Mouse (Mus musculus): ENCODE results near the gene Popdc2. TPM values are rescaled to one million over a fixed set of nuclear protein-coding genes. Genes with fewer than 3 reads are reported as not detected.

The Popdc2 gene
- polyA plus RNA-seq, 1 experiment = 0.81 TPM

GRCm38 (mm10) chr16:38379088-38379487 lies 17.1 kb downstream of the Popdc2 start:
- TF ChIP-seq POLR2A (IDR thresholded peaks at IDR 0.05; ENCODE audit: borderline replicate concordance, extremely low read depth, insufficient read depth, insufficient read length, poor library complexity, severe bottlenecking) (no peak), CTCF (IDR thresholded peaks at IDR 0.05; ENCODE audit: borderline replicate concordance, extremely low read depth, insufficient read depth, insufficient read length) (no peak)
- DNase-seq (ENCODE audit: low read depth) = no peak

DNA sequence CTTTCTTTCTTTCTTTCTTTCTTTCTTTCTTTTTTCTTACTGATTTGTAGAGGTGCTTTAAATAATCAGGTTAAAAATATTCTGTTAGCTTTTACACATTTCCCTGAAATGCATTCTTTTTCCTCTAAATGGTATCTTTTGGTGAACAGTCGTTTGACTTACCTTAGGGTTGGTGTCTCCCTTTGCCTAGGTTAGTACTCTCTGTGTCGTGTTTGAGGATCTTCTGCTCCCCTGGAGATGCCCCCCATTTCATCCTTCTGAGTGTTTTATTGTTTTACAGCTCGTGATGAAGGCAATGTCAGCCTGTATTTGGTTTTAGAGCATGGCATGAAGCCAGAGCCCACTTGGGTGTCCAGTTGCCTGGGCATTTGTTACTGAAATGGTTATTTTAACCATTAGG lies 17.5 kb downstream of the Popdc2 start:
- no peak for TF ChIP-seq CTCF (IDR thresholded peaks at IDR 0.05; ENCODE audit: borderline replicate concordance, extremely low read depth, insufficient read depth, insufficient read length)
- no peak for TF ChIP-seq POLR2A (IDR thresholded peaks at IDR 0.05; ENCODE audit: borderline replicate concordance, extremely low read depth, insufficient read depth, insufficient read length, poor library complexity, severe bottlenecking)
- no peak for DNase-seq (ENCODE audit: low read depth)

DNA sequence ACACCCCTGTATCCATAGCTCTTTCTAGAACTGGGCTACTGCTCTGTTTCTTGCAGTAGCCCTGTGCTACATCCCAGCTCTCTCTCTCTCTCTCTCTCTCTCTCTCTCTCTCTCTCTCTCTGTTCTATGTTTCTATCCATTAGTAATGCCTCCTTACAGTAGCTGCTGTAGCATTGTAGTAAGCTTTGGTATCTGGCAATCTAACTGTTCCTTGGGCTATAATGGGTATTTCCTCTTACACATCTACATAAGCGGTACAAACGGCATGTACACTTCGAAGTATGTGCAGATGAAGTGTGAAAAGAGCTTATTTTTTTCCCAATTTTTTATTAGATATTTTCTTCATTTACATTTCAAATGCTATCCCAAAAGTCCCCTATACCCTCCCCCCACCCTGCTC lies 17.9 kb downstream of the Popdc2 start:
- TF ChIP-seq CTCF (IDR thresholded peaks at IDR 0.05; ENCODE audit: borderline replicate concordance, extremely low read depth, insufficient read depth, insufficient read length) (no peak), POLR2A (IDR thresholded peaks at IDR 0.05; ENCODE audit: borderline replicate concordance, extremely low read depth, insufficient read depth, insufficient read length, poor library complexity, severe bottlenecking) (no peak)
- DNase-seq (ENCODE audit: low read depth) = no peak

DNA sequence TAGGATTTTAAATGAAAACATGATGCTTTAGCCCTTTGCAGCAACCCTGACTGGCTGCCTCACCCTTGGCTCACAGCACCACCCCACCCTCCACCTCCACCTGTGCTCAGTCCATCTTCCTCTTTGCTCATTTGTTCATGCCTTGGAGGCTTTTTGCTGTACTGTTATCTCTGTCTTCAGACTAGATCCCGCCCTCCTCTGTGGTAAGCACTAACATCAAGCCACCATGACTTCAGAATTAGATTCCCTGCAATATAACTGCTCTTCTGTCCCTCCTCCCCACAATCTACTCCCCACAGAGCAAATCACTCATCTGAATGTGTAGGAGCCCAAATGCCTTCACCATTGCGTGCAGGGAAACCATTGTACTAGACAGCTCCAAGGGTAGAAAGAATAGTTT lies 21.7 kb downstream of the Popdc2 start:
- TF ChIP-seq POLR2A (IDR thresholded peaks at IDR 0.05; ENCODE audit: borderline replicate concordance, extremely low read depth, insufficient read depth, insufficient read length, poor library complexity, severe bottlenecking) (no peak), CTCF (IDR thresholded peaks at IDR 0.05; ENCODE audit: borderline replicate concordance, extremely low read depth, insufficient read depth, insufficient read length) (no peak)
- DNase-seq (ENCODE audit: low read depth) = no peak

GRCm38 (mm10) chr16:38385184-38385634 lies 23.2 kb downstream of the Popdc2 start:
- DNase-seq (ENCODE audit: low read depth) = no peak
- TF ChIP-seq POLR2A (IDR thresholded peaks at IDR 0.05; ENCODE audit: borderline replicate concordance, extremely low read depth, insufficient read depth, insufficient read length, poor library complexity, severe bottlenecking) (no peak), CTCF (IDR thresholded peaks at IDR 0.05; ENCODE audit: borderline replicate concordance, extremely low read depth, insufficient read depth, insufficient read length) (no peak)

DNA sequence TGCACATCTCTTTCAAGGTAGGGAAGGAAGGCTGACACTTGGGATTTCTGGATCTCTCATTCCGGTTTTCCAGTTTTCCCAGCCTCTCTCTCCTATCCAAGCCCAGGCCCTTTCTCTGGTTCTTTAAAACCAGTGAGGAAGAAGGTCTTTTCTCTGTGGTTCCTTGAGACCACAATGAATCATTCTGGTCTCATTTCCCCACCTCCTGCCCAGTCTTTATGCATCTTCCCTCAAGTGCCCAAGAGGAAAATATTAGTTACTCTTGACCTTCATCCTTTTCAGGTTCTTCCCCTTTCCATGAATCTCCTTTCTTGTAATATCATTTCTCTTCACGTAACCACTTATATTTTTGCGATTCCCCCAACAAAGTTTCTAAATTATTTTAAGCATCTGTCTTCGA lies 23.7 kb downstream of the Popdc2 start:
- DNase-seq (ENCODE audit: low read depth) = no peak
- no peak for TF ChIP-seq POLR2A (IDR thresholded peaks at IDR 0.05; ENCODE audit: borderline replicate concordance, extremely low read depth, insufficient read depth, insufficient read length, poor library complexity, severe bottlenecking)
- TF ChIP-seq CTCF (IDR thresholded peaks at IDR 0.05; ENCODE audit: borderline replicate concordance, extremely low read depth, insufficient read depth, insufficient read length) = no peak

GRCm38 (mm10) chr16:38387389-38387788 lies 25.4 kb downstream of the Popdc2 start:
- no peak for TF ChIP-seq POLR2A (IDR thresholded peaks at IDR 0.05; ENCODE audit: borderline replicate concordance, extremely low read depth, insufficient read depth, insufficient read length, poor library complexity, severe bottlenecking)
- no peak for TF ChIP-seq CTCF (IDR thresholded peaks at IDR 0.05; ENCODE audit: borderline replicate concordance, extremely low read depth, insufficient read depth, insufficient read length)

GRCm38 (mm10) chr16:38388757-38389156 lies 26.7 kb downstream of the Popdc2 start:
- DNase-seq (ENCODE audit: low read depth) = no peak
- no peak for TF ChIP-seq CTCF (IDR thresholded peaks at IDR 0.05; ENCODE audit: borderline replicate concordance, extremely low read depth, insufficient read depth, insufficient read length)
- no peak for TF ChIP-seq POLR2A (IDR thresholded peaks at IDR 0.05; ENCODE audit: borderline replicate concordance, extremely low read depth, insufficient read depth, insufficient read length, poor library complexity, severe bottlenecking)

More at GRCm38 (mm10) chr16:38387389-38387788, 25.4 kb downstream of the Popdc2 start:
- no peak for DNase-seq (ENCODE audit: low read depth)

- DNase-seq (ENCODE audit: low read depth) = no peak
- TF ChIP-seq POLR2A (IDR thresholded peaks at IDR 0.05; ENCODE audit: borderline replicate concordance, extremely low read depth, insufficient read depth, insufficient read length, poor library complexity, severe bottlenecking) (no peak), CTCF (IDR thresholded peaks at IDR 0.05; ENCODE audit: borderline replicate concordance, extremely low read depth, insufficient read depth, insufficient read length) (no peak)
Observed at GRCm38 (mm10) chr16:38389284-38389893, 27.4 kb downstream of the Popdc2 start.

DNA sequence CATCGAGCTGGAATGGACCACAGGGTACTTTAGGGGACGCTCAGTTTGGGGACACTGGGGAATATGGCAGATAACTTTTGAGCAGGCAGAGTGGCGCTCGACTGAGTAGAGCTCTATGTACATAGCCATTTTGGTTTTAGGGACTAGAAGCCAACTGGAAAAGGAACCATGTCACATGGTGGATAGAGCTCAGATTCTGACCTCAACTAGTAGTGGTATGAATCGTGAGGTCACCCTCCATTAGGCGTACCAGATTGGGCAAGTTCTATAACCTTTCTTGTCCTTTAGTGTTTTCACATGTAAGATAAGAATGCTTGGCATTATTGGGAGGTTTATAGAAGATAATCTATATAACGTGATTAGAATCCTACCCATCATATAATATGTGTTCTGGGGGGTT lies 28.3 kb downstream of the Popdc2 start:
- TF ChIP-seq POLR2A (IDR thresholded peaks at IDR 0.05; ENCODE audit: borderline replicate concordance, extremely low read depth, insufficient read depth, insufficient read length, poor library complexity, severe bottlenecking) = no peak
- TF ChIP-seq CTCF (IDR thresholded peaks at IDR 0.05; ENCODE audit: borderline replicate concordance, extremely low read depth, insufficient read depth, insufficient read length) = no peak
- no peak for DNase-seq (ENCODE audit: low read depth)

GRCm38 (mm10) chr16:38392126-38392894 lies 30.3 kb downstream of the Popdc2 start:
- no peak for TF ChIP-seq CTCF (IDR thresholded peaks at IDR 0.05; ENCODE audit: borderline replicate concordance, extremely low read depth, insufficient read depth, insufficient read length)
- no peak for TF ChIP-seq POLR2A (IDR thresholded peaks at IDR 0.05; ENCODE audit: borderline replicate concordance, extremely low read depth, insufficient read depth, insufficient read length, poor library complexity, severe bottlenecking)
- no peak for DNase-seq (ENCODE audit: low read depth)

All from brain, embryonic 14.5 days (tissue).